Mouse (Mus musculus): Measurements from ENCODE around the gene Rbm20.

Rbm20 gene

GRCm38 (mm10) chr19:53752993-53753392, 75.9 kb downstream of the Rbm20 start:
- DNase-seq (ENCODE audit: extremely low spot score, low read depth, low spot score), result no peak

- DNase-seq (ENCODE audit: extremely low spot score, low read depth, low spot score), result no peak
Measured at GRCm38 (mm10) chr19:53754421-53754830, 77.3 kb downstream of the Rbm20 start.

- no peak for DNase-seq (ENCODE audit: extremely low spot score, low read depth, low spot score)
Measured at GRCm38 (mm10) chr19:53755346-53755745, 78.2 kb downstream of the Rbm20 start.

GRCm38 (mm10) chr19:53757432-53758109, 80.5 kb downstream of the Rbm20 start:
- no peak for DNase-seq (ENCODE audit: extremely low spot score, low read depth, low spot score)

GRCm38 (mm10) chr19:53758881-53759418, 81.8 kb downstream of the Rbm20 start:
- no peak for DNase-seq (ENCODE audit: extremely low spot score, low read depth, low spot score)

GRCm38 (mm10) chr19:53760125-53761101, 83.3 kb downstream of the Rbm20 start:
- DNase-seq (ENCODE audit: extremely low spot score, low read depth, low spot score), result no peak

- DNase-seq (ENCODE audit: extremely low spot score, low read depth, low spot score), result no peak
Measured at GRCm38 (mm10) chr19:53762749-53763438, 85.8 kb downstream of the Rbm20 start.

GRCm38 (mm10) chr19:53764688-53765478, 87.8 kb downstream of the Rbm20 start:
- DNase-seq (ENCODE audit: extremely low spot score, low read depth, low spot score), result no peak

GRCm38 (mm10) chr19:53768478-53768877, 91.4 kb downstream of the Rbm20 start:
- DNase-seq (ENCODE audit: extremely low spot score, low read depth, low spot score), result peak; percentile 61

GRCm38 (mm10) chr19:53773937-53774640, 97.0 kb downstream of the Rbm20 start:
- no peak for DNase-seq (ENCODE audit: extremely low spot score, low read depth, low spot score)

- DNase-seq (ENCODE audit: extremely low spot score, low read depth, low spot score), result no peak
Measured at GRCm38 (mm10) chr19:53774641-53775350, 97.7 kb downstream of the Rbm20 start.

GRCm38 (mm10) chr19:53779402-53779801, 102.3 kb downstream of the Rbm20 start:
- no peak for DNase-seq (ENCODE audit: extremely low spot score, low read depth, low spot score)

- DNase-seq (ENCODE audit: extremely low spot score, low read depth, low spot score), result no peak
Measured at GRCm38 (mm10) chr19:53779818-53780217, 102.7 kb downstream of the Rbm20 start.

GRCm38 (mm10) chr19:53780752-53781602, 103.9 kb downstream of the Rbm20 start:
- no peak for DNase-seq (ENCODE audit: extremely low spot score, low read depth, low spot score)

GRCm38 (mm10) chr19:53781826-53782225, 104.7 kb downstream of the Rbm20 start:
- DNase-seq (ENCODE audit: extremely low spot score, low read depth, low spot score), result no peak

- DNase-seq (ENCODE audit: extremely low spot score, low read depth, low spot score), result no peak
Measured at GRCm38 (mm10) chr19:53785352-53785751, 108.2 kb downstream of the Rbm20 start.

GRCm38 (mm10) chr19:53786239-53786638, 109.1 kb downstream of the Rbm20 start:
- DNase-seq (ENCODE audit: extremely low spot score, low read depth, low spot score), result no peak

GRCm38 (mm10) chr19:53786836-53787235, 109.7 kb downstream of the Rbm20 start:
- DNase-seq (ENCODE audit: extremely low spot score, low read depth, low spot score), result no peak

All from hindlimb bud, embryonic 11.5 days (tissue).